Mouse (Mus musculus) bone marrow, adult 2 months (tissue): ENCODE measurements around the gene Cdc6.

Experiments
- CTCF ChIP-seq: fragments of 200-500 bp; IDR thresholded peaks from 2 replicates; pipeline ENCODE4 v1.5.1; 2011; ENCODE audit warnings: low read length, control low read depth; ENCODE audit not compliant: control insufficient read depth, insufficient read depth
- POLR2A ChIP-seq: fragments of 200-500 bp; IDR thresholded peaks from 2 replicates; pipeline ENCODE4 v1.6.1; 2011; ENCODE audit warnings: low read depth, mild to moderate bottlenecking, control low read depth, low read length, borderline replicate concordance; ENCODE audit not compliant: control insufficient read depth

- TF ChIP-seq CTCF = no peak
- no peak for TF ChIP-seq POLR2A
Measured at GRCm38 (mm10) chr11:98872040-98872439, 35.6 kb upstream of the Cdc6 start.
